Mouse (Mus musculus) kidney, postnatal 14 days (tissue): ENCODE data around the gene Sae1.
A peak's percentile ranks its signal among the peaks of the same experiment; 100 is the strongest.

Experiments used
- DNase-seq: peaks from one replicate; pipeline ENCODE4 v3.0.0; 2022; ENCODE audit warnings: mixed read lengths

Gene Sae1

GRCm38 (mm10) chr7:16349999-16350398, 37.6 kb downstream of the Sae1 start:
- peak; percentile 43 for DNase-seq

- DNase-seq, result no peak
Measured at GRCm38 (mm10) chr7:16345297-16345696, 42.3 kb downstream of the Sae1 start.

GRCm38 (mm10) chr7:16344598-16344997, 43.0 kb downstream of the Sae1 start:
- no peak for DNase-seq

- no peak for DNase-seq
Measured at GRCm38 (mm10) chr7:16337733-16338132, 49.9 kb downstream of the Sae1 start.

GRCm38 (mm10) chr7:16329146-16329545, 58.5 kb downstream of the Sae1 start:
- DNase-seq, result no peak

GRCm38 (mm10) chr7:16326607-16326971, 61.0 kb downstream of the Sae1 start:
- no peak for DNase-seq

GRCm38 (mm10) chr7:16325920-16326606, 61.5 kb downstream of the Sae1 start:
- DNase-seq, result peak; percentile 78

- no peak for DNase-seq
Measured at GRCm38 (mm10) chr7:16324661-16325060, 62.9 kb downstream of the Sae1 start.

GRCm38 (mm10) chr7:16320479-16320878, 67.1 kb downstream of the Sae1 start:
- no peak for DNase-seq

GRCm38 (mm10) chr7:16319216-16319615, 68.4 kb downstream of the Sae1 start:
- no peak for DNase-seq

GRCm38 (mm10) chr7:16317094-16317493, 70.5 kb downstream of the Sae1 start:
- no peak for DNase-seq

- peak; percentile 56 for DNase-seq
Measured at GRCm38 (mm10) chr7:16315222-16315759, 72.3 kb downstream of the Sae1 start.

- DNase-seq, result no peak
Measured at GRCm38 (mm10) chr7:16314221-16314775, 73.3 kb downstream of the Sae1 start.

- peak; percentile 87 for DNase-seq
Measured at GRCm38 (mm10) chr7:16313481-16314220, 74.0 kb downstream of the Sae1 start.

- peak; percentile 76 for DNase-seq
Measured at GRCm38 (mm10) chr7:16312672-16313311, 74.8 kb downstream of the Sae1 start.

- DNase-seq, result peak; percentile 59
Measured at GRCm38 (mm10) chr7:16312011-16312671, 75.5 kb downstream of the Sae1 start.

GRCm38 (mm10) chr7:16311453-16312004, 76.1 kb downstream of the Sae1 start:
- peak; percentile 15 for DNase-seq

- peak; percentile 24 for DNase-seq
Measured at GRCm38 (mm10) chr7:16310521-16311452, 76.8 kb downstream of the Sae1 start.

- peak; percentile 89 for DNase-seq
Measured at GRCm38 (mm10) chr7:16310020-16310520, 77.5 kb downstream of the Sae1 start.

- peak; percentile 94 for DNase-seq
Measured at GRCm38 (mm10) chr7:16309318-16310019, 78.1 kb downstream of the Sae1 start.
